Mouse (Mus musculus) G1E (cell line): Measurements from ENCODE around the gene Pccb.

Source experiments
- CTCF ChIP-seq: IDR thresholded peaks from 2 replicates; pipeline ENCODE4 v1.5.1; 2012; ENCODE audit warnings: low read depth, low read length, inconsistent platforms, mixed read lengths
- GATA1 ChIP-seq: IDR thresholded peaks from 2 replicates; pipeline ENCODE4 v1.6.1; 2012; ENCODE audit warnings: borderline replicate concordance, low read length, inconsistent platforms, mixed read lengths
- GATA2 ChIP-seq: IDR thresholded peaks from 2 replicates; pipeline ENCODE4 v1.6.1; 2012; ENCODE audit warnings: low read depth, low read length, inconsistent platforms, borderline replicate concordance

GRCm38 (mm10) chr9:100978666-100979065 is 56.0 kb downstream of the Pccb start:
- TF ChIP-seq GATA1: no peak
- TF ChIP-seq CTCF: no peak
- no peak for TF ChIP-seq GATA2
